Mouse (Mus musculus) kidney, postnatal 0 days (tissue): ENCODE data around the gene Aig1. TPM values are rescaled to one million over a fixed set of nuclear protein-coding genes. Genes with fewer than 3 reads are reported as not detected.
A peak's percentile ranks its signal among the peaks of the same experiment; 100 is the strongest.

ENCODE experiments used
- ATAC-seq: fragments of 200-750 bp; cut with Nextera tagmentation; replicated peaks from 2 replicates; pipeline ENCODE4 v1.8.0; 2017; ENCODE audit warnings: low read depth, moderate number of reproducible peaks, moderate TSS enrichment, moderate library complexity; ENCODE audit not compliant: low FRiP score
- DNase-seq: peaks from one replicate; pipeline ENCODE4 v3.0.0-alpha.2; 2016; ENCODE audit warnings: low spot score
- H3K27ac ChIP-seq: fragments of 300-500 bp; sonication (generic); 2 replicates; pipeline ENCODE4 v1.5.1; 2014; ENCODE audit warnings: mild to moderate bottlenecking
- H3K27me3 ChIP-seq: fragments of 300-500 bp; sonication (generic); 2 replicates; pipeline ENCODE4 v1.6.1; 2014; ENCODE audit warnings: low read length, mixed read lengths; ENCODE audit not compliant: insufficient read depth
- H3K36me3 ChIP-seq: fragments of 300-500 bp; sonication (generic); 2 replicates; pipeline ENCODE4 v1.6.1; 2014; ENCODE audit warnings: low read length, mixed read lengths; ENCODE audit not compliant: insufficient read depth
- H3K4me1 ChIP-seq: fragments of 300-500 bp; sonication (generic); replicated peaks from 2 replicates; pipeline ENCODE4 v1.6.1; 2014; ENCODE audit warnings: antibody characterized with exemption, low read length, mixed read lengths; ENCODE audit not compliant: insufficient read depth
- H3K4me2 ChIP-seq: fragments of 300-500 bp; sonication (generic); 2 replicates; pipeline ENCODE4 v1.6.1; 2014; ENCODE audit warnings: mild to moderate bottlenecking, low read length, moderate library complexity, mixed read lengths
- H3K4me3 ChIP-seq: fragments of 300-500 bp; sonication (generic); replicated peaks from 2 replicates; pipeline ENCODE4 v1.5.1; 2014; ENCODE audit warnings: low read depth, low read length
- H3K9ac ChIP-seq: fragments of 300-500 bp; sonication (generic); 2 replicates; pipeline ENCODE4 v1.6.1; 2014; ENCODE audit warnings: low read depth, low read length
- H3K9me3 ChIP-seq: fragments of 300-500 bp; sonication (generic); replicated peaks from 2 replicates; pipeline ENCODE4 v1.6.1; 2016; ENCODE audit warnings: low read length, inconsistent platforms, mixed read lengths
- CTCF ChIP-seq: IDR thresholded peaks from 2 replicates; pipeline ENCODE4 v1.5.1; 2016; ENCODE audit warnings: antibody characterized with exemption, low read depth, mild to moderate bottlenecking, moderate library complexity
- WGBS: fragments of 180-500 bp; shearing (Covaris S2); extraction: QIAGEN DNeasy Blood & Tissue Kit; methylation state at CpG from one replicate; pipeline ENCODE4 v1.1.7; 2014; 5-methylcytosine and 5-hydroxymethylcytosine counted together
- polyA plus RNA-seq: library from polyadenylated mRNA; unstranded; fragments of >200 nt; fragmentation: Nextera tagmentation; extraction: Ambion mirVana; gene quantifications from 2 replicates; pipeline ENCODE4 v1.2.1, GENCODE M21; 2015

Gene Aig1
- polyA plus RNA-seq, 1 experiment from 2014 or later = 64.1 TPM

DNA sequence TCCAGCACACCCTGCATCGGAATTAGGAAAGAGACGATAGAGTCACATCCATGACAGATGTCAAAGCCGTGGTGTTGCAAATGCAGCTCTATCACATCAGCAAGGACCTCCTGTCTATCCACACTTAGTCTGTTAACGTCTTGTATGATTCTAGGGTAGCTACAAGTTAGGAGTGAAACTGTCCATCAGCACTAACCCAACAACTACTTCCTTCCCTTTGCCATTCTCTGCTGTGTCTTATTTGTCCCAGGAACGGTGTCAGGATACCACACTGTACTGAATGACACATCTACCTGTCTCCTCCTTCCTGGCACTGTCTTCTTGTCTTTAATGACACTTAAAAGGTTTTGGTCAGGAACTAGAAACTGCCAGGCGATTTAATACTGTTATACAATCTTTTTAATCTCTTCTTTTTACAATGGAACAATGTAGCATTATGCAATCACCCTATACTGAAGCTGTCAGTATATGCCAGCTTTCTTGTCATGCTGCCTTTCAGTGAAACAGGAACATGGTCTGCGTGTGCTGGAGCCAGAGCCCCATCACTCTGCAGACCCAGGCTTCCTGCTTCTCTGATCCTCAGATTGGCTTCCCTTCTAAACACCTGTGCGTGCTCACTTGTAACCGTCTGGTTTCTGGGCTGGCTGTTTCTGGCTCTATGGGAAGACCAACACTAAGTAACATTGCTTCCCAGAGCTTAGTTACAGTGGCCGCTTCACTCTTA is 214.9 kb downstream of the Aig1 start:
- no peak overlapping the region for H3K27ac ChIP-seq
- DNase-seq = no peak
- H3K4me1 ChIP-seq = no peaks in the 10 kb centered on the region
- H3K4me3 ChIP-seq = no peak overlapping the region
- H3K9ac ChIP-seq = no peak overlapping the region
- no peaks in the 10 kb centered on the region for H3K36me3 ChIP-seq
- no peak for ATAC-seq
- no peak overlapping the region for H3K4me2 ChIP-seq
- H3K27me3 ChIP-seq = no peaks in the 10 kb centered on the region
- H3K9me3 ChIP-seq = no peaks in the 10 kb centered on the region
- TF ChIP-seq CTCF = no peak
- 77% methylated on average over 10 of the region's 10 CpGs for WGBS

GRCm38 (mm10) chr10:13653326-13653725 is 215.5 kb downstream of the Aig1 start:
- no peak overlapping the region for H3K4me3 ChIP-seq
- TF ChIP-seq CTCF = no peak
- DNase-seq (no peak), ATAC-seq (no peak)
- no peaks in the 10 kb centered on the region for H3K9me3 ChIP-seq
- no peaks in the 10 kb centered on the region for H3K4me1 ChIP-seq
- 59% methylated on average over 7 of the region's 7 CpGs for WGBS
- H3K27ac ChIP-seq = no peak overlapping the region
- H3K36me3 ChIP-seq = no peaks in the 10 kb centered on the region
- H3K27me3 ChIP-seq = no peaks in the 10 kb centered on the region
- no peak overlapping the region for H3K4me2 ChIP-seq
- H3K9ac ChIP-seq = no peak overlapping the region

DNA sequence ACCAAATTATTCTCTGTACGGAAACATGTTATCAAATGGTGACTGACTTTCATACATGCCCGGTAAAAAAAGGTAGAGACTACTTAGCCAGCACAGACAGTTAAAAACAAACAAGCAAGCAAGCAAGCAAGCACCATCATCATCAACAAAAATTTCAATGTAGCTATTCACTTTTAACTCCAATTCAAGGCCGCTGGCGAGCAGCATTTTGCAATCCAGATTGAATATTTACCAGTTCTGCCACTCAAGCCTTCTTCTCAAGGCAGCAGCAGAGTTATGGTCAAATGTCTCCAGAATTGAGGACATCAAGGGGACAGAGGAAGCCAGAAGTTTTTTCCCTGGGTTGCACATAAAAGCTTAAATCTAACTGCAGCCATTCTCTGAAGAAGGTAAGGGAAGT is 216.7 kb downstream of the Aig1 start:
- Histone ChIP-seq H3K4me1 (no peaks in the 10 kb centered on the region), H3K9ac (no peak overlapping the region), H3K36me3 (no peaks in the 10 kb centered on the region), H3K9me3 (no peaks in the 10 kb centered on the region), H3K27me3 (no peaks in the 10 kb centered on the region), H3K4me3 (no peak overlapping the region), H3K27ac (no peak overlapping the region), H3K4me2 (no peak overlapping the region)
- ATAC-seq (no peak), DNase-seq (no peak)
- TF ChIP-seq CTCF = no peak
- WGBS = 90% methylated on average over 4 of the region's 4 CpGs

DNA sequence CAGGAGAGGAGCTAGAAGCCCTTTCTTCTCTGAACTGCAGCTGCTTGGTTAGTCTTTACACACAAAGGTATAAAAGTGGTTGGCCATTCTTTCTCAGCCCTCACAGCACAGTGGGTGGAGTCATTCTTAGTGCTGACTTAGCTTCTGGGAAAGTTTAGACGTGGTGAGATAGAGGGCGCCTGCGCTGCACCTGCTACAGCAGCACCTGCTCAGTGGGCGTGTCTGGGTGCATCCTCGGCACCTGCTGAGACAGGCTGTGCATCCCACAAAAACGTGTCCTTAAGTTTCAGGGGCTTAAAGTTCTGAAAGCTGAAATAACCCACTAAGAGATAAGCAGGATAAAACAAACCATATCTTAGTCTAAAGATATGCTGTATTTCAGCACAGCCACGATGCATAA is 227.0 kb downstream of the Aig1 start:
- 17% methylated on average over 7 of the region's 7 CpGs for WGBS
- no peaks in the 10 kb centered on the region for H3K36me3 ChIP-seq
- no peaks in the 10 kb centered on the region for H3K27me3 ChIP-seq
- H3K4me1 ChIP-seq = no peaks in the 10 kb centered on the region
- H3K27ac ChIP-seq = no peak overlapping the region
- H3K4me3 ChIP-seq = no peak overlapping the region
- H3K9ac ChIP-seq = no peak overlapping the region
- peak; percentile 79; the same call in 1 of the 2 replicates for ATAC-seq
- H3K4me2 ChIP-seq = no peak overlapping the region
- H3K9me3 ChIP-seq = no peaks in the 10 kb centered on the region
- DNase-seq = peak; percentile 7
- TF ChIP-seq CTCF = peak; percentile 37; the same call in 1 of the 2 replicates

DNA sequence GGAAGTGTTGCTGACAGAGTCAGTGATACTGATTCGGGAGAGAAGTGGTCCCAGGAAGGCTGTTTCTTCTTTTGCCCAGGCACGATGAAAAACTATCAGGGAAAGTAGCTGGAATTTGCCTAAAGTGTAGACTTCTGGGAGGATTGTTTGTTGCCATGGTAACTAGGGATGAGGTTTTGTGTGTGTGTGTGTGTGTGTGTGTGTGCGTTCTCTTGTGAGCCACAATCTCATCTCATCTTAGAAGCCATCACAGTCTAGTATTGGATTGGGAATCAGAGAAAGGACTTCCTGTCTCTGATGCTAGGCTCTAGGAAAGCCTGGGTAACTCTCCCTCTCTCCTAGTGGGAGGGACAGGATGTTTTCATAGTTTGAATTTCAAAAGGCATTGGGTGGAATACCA is 237.0 kb downstream of the Aig1 start:
- Histone ChIP-seq H3K4me1 (no peaks in the 10 kb centered on the region), H3K9me3 (no peaks in the 10 kb centered on the region), H3K27me3 (no peaks in the 10 kb centered on the region), H3K4me3 (no peak overlapping the region), H3K27ac (no peak overlapping the region), H3K36me3 (no peaks in the 10 kb centered on the region), H3K4me2 (no peak overlapping the region), H3K9ac (no peak overlapping the region)
- no peak for ATAC-seq
- DNase-seq = peak; percentile 14
- WGBS = 66% methylated on average over 3 of the region's 3 CpGs
- TF ChIP-seq CTCF = no peak

DNA sequence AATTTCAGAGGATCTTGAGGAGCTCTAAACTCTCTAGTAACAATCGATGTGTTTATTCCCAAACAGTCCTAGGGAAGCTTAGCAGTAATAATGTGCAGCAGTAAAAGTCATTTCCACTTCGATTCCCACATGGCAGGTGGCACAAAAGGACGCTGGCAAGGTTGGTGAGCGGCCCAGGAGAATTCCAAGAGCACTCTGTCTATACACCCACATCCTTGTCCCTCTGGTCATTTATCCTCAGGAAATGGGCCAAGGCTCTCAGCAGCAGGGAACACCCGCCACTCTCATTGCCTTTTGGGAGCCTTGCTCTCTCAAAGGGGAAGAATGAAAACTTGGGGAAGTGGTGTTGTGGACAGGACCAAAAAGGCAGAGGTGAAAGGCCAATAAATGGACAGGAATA is 245.0 kb downstream of the Aig1 start:
- Histone ChIP-seq H3K36me3 (no peaks in the 10 kb centered on the region), H3K4me3 (no peak overlapping the region), H3K4me1 (no peaks in the 10 kb centered on the region), H3K27ac (no peak overlapping the region), H3K4me2 (no peak overlapping the region), H3K9ac (no peak overlapping the region), H3K9me3 (no peaks in the 10 kb centered on the region), H3K27me3 (no peaks in the 10 kb centered on the region)
- DNase-seq (no peak), ATAC-seq (no peak)
- no peak for TF ChIP-seq CTCF
- 86% methylated on average over 5 of the region's 5 CpGs for WGBS

DNA sequence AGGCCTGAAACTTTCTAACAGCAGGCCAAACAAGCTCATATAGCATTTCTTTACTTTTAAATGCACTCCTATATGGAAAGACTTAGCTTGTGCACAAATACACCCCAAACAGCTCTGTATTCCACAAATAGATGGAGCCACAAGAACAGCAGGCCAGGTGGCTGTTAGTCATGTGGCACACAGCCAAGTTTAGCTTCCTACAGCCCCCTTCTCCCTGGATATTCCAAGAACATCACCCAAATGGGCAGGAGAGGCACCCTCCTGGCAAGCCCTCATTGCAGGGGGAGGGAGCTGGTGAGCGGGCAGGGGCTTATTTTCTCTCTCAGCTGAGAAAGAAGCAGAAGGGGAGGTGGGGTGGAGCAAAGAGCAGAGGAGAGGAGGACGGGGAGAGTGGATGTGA is 267.9 kb downstream of the Aig1 start:
- ATAC-seq = no peak
- H3K9ac ChIP-seq = no peak overlapping the region
- H3K4me1 ChIP-seq = no peaks in the 10 kb centered on the region
- no peak overlapping the region for H3K4me3 ChIP-seq
- no peak overlapping the region for H3K4me2 ChIP-seq
- H3K36me3 ChIP-seq = no peaks in the 10 kb centered on the region
- no peak for DNase-seq
- no peaks in the 10 kb centered on the region for H3K27me3 ChIP-seq
- TF ChIP-seq CTCF = no peak
- no peaks in the 10 kb centered on the region for H3K9me3 ChIP-seq
- H3K27ac ChIP-seq = no peak overlapping the region
- 72% methylated on average over 2 of the region's 2 CpGs for WGBS
